Mouse (Mus musculus): ENCODE measurements around the gene Chuk. TPM values are rescaled to one million over a fixed set of nuclear protein-coding genes. Genes with fewer than 3 reads are reported as not detected.

The Chuk gene
- polyA plus RNA-seq, 1 experiment: 0.37 TPM

DNA sequence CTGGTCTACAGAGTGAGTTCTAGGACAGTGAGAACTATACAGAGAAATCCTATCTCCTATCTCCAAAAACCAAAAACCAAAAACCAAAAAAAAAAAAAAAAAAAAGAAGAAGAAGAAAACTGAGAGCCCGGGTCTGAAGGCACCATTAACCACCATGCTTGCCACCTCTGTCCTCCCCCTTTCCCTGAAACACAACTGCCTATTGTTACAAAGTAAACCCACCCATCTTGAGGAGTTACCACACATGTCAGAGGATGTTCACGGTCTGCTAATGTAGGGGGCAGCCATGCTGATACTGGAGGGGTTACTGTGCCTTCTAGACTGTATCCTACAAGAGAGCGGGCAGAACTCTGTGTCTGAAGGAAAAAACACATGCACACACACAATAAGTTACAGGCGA, 30.3 kb downstream of the Chuk start:
- Histone ChIP-seq H3K36me3 (ENCODE audit: control insufficient read depth) (peaks cover 80% of the 10 kb centered on the region), H3K27me3 (ENCODE audit: control insufficient read depth) (no peaks in the 10 kb centered on the region)
- no peak for TF ChIP-seq GATA1 (IDR thresholded peaks at IDR 0.05; ENCODE audit: low read length)

GRCm38 (mm10) chr19:44076457-44076856, 30.8 kb downstream of the Chuk start:
- no peak overlapping the region for H3K4me3 ChIP-seq (replicated peaks)
- H3K36me3 ChIP-seq (ENCODE audit: control insufficient read depth): peaks cover 76% of the 10 kb centered on the region
- TF ChIP-seq GATA1 (IDR thresholded peaks at IDR 0.05; ENCODE audit: low read length) (no peak), TAL1 (IDR thresholded peaks at IDR 0.05; ENCODE audit: low read length) (no peak)
- H3K9me3 ChIP-seq (ENCODE audit: control insufficient read depth, low read length): no peaks in the 10 kb centered on the region
- no peaks in the 10 kb centered on the region for H3K27me3 ChIP-seq (ENCODE audit: control insufficient read depth)
- H3K4me1 ChIP-seq (ENCODE audit: control insufficient read depth): peaks cover 3% of the 10 kb centered on the region

More for the DNA sequence above, 30.3 kb downstream of the Chuk start:
- Histone ChIP-seq H3K9me3 (ENCODE audit: control insufficient read depth, low read length) (no peaks in the 10 kb centered on the region), H3K4me3 (replicated peaks) (no peak overlapping the region), H3K4me1 (ENCODE audit: control insufficient read depth) (peaks cover 3% of the 10 kb centered on the region)

DNA sequence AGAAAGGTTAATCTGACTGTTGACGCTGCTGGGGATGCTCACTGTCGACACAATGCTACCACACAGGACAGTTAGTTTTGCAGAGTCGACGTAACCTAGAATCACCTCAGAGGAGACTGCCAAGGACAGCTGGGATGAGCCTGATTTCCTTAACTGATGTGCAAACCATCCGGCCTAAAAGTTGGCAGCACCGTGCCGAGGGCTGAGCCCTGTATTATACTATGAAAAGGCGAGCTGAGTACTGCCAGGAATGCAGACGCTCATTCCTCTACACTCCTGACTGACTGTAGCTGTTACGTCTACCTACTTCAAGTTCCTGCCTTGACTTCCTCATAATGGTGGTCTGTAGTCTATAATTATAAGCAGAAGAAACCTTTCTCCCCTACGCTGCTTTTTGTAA, 32.3 kb downstream of the Chuk start:
- Histone ChIP-seq H3K36me3 (ENCODE audit: control insufficient read depth) (peaks cover 74% of the 10 kb centered on the region), H3K9me3 (ENCODE audit: control insufficient read depth, low read length) (no peaks in the 10 kb centered on the region), H3K4me3 (replicated peaks) (no peak overlapping the region), H3K27me3 (ENCODE audit: control insufficient read depth) (no peaks in the 10 kb centered on the region), H3K4me1 (ENCODE audit: control insufficient read depth) (peaks cover 9% of the 10 kb centered on the region)
- no peak for TF ChIP-seq TAL1 (IDR thresholded peaks at IDR 0.05; ENCODE audit: low read length)
- TF ChIP-seq GATA1 (IDR thresholded peaks at IDR 0.05; ENCODE audit: low read length): no peak

DNA sequence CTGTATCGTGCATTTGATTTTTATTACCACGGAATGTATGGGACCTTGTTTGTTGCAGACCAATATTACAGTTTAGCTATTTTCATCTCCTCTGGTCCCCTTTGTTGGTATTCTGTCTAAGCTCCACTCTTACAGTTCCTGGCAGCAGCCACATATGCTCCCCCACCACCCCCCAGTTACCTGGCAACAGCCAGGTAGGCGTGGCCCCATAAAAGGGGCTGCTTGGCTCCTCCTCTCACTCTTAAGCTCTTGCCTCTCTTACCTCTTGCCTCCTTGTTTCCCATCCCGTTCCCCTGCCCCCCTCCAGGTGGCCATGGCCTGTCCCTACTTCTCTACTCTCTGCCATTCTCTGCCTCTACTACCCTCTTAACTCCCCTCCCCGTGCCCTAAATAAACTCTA, 36.1 kb downstream of the Chuk start:
- peaks cover 37% of the 10 kb centered on the region for H3K36me3 ChIP-seq (ENCODE audit: control insufficient read depth)
- TF ChIP-seq TAL1 (IDR thresholded peaks at IDR 0.05; ENCODE audit: low read length): no peak
- no peak for TF ChIP-seq GATA1 (IDR thresholded peaks at IDR 0.05; ENCODE audit: low read length)
- no peaks in the 10 kb centered on the region for H3K27me3 ChIP-seq (ENCODE audit: control insufficient read depth)
- H3K4me3 ChIP-seq (replicated peaks): no peak overlapping the region
- peaks cover 23% of the 10 kb centered on the region for H3K4me1 ChIP-seq (ENCODE audit: control insufficient read depth)
- H3K9me3 ChIP-seq (ENCODE audit: control insufficient read depth, low read length): no peaks in the 10 kb centered on the region

DNA sequence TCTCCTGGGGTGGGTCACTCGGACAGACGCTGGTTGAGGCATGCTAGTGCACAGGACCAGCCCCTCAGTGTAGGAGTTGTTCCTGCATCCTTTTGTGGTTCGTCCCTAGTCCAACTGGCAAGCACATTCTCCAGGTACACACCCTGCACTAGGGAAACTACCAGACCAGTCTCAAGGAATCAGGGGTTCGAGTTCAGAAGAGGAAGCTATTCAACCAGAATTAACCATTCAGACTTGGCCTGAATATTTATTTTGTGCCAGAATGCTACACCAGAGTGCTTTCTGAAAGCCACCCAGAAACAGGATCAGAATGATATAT, 37.4 kb downstream of the Chuk start:
- peaks cover 23% of the 10 kb centered on the region for H3K4me1 ChIP-seq (ENCODE audit: control insufficient read depth)
- peaks cover 24% of the 10 kb centered on the region for H3K36me3 ChIP-seq (ENCODE audit: control insufficient read depth)
- H3K4me3 ChIP-seq (replicated peaks): peak overlapping the region; percentile 75
- TF ChIP-seq TAL1 (IDR thresholded peaks at IDR 0.05; ENCODE audit: low read length): no peak
- no peak for TF ChIP-seq GATA1 (IDR thresholded peaks at IDR 0.05; ENCODE audit: low read length)
- no peaks in the 10 kb centered on the region for H3K9me3 ChIP-seq (ENCODE audit: control insufficient read depth, low read length)
- no peaks in the 10 kb centered on the region for H3K27me3 ChIP-seq (ENCODE audit: control insufficient read depth)

- Histone ChIP-seq H3K27me3 (ENCODE audit: control insufficient read depth) (no peaks in the 10 kb centered on the region), H3K4me1 (ENCODE audit: control insufficient read depth) (peaks cover 23% of the 10 kb centered on the region), H3K4me3 (replicated peaks) (peak within 1 kb of the TSS; percentile 75), H3K9me3 (ENCODE audit: control insufficient read depth, low read length) (no peaks in the 10 kb centered on the region), H3K36me3 (ENCODE audit: control insufficient read depth) (peaks cover 21% of the 10 kb centered on the region)
- TF ChIP-seq TAL1 (IDR thresholded peaks at IDR 0.05; ENCODE audit: low read length) (no peak), GATA1 (IDR thresholded peaks at IDR 0.05; ENCODE audit: low read length) (no peak)
These were observed 38.0 kb downstream of the Chuk start, which contains the start of gene Erlin1 for GRCm38 (mm10) chr19:44069121-44069913. Gene Erlin1 (minus strand): TSS chr19:44069785.

GRCm38 (mm10) chr19:44068232-44068631, 39.0 kb downstream of the Chuk start:
- no peak overlapping the region for H3K4me3 ChIP-seq (replicated peaks)
- TF ChIP-seq TAL1 (IDR thresholded peaks at IDR 0.05; ENCODE audit: low read length) (no peak), GATA1 (IDR thresholded peaks at IDR 0.05; ENCODE audit: low read length) (no peak)
- no peaks in the 10 kb centered on the region for H3K27me3 ChIP-seq (ENCODE audit: control insufficient read depth)
- no peaks in the 10 kb centered on the region for H3K9me3 ChIP-seq (ENCODE audit: control insufficient read depth, low read length)
- H3K36me3 ChIP-seq (ENCODE audit: control insufficient read depth): peaks cover 14% of the 10 kb centered on the region
- peaks cover 23% of the 10 kb centered on the region for H3K4me1 ChIP-seq (ENCODE audit: control insufficient read depth)

- Histone ChIP-seq H3K4me3 (replicated peaks) (no peak overlapping the region), H3K9me3 (ENCODE audit: control insufficient read depth, low read length) (no peaks in the 10 kb centered on the region), H3K36me3 (ENCODE audit: control insufficient read depth) (peaks cover 8% of the 10 kb centered on the region), H3K4me1 (ENCODE audit: control insufficient read depth) (peaks cover 23% of the 10 kb centered on the region), H3K27me3 (ENCODE audit: control insufficient read depth) (no peaks in the 10 kb centered on the region)
- TF ChIP-seq TAL1 (IDR thresholded peaks at IDR 0.05; ENCODE audit: low read length) (no peak), GATA1 (IDR thresholded peaks at IDR 0.05; ENCODE audit: low read length) (no peak)
These were observed 39.8 kb downstream of the Chuk start for GRCm38 (mm10) chr19:44067323-44068049.

GRCm38 (mm10) chr19:44064734-44065133, 42.5 kb downstream of the Chuk start:
- Histone ChIP-seq H3K4me3 (replicated peaks) (no peak overlapping the region), H3K27me3 (ENCODE audit: control insufficient read depth) (no peaks in the 10 kb centered on the region), H3K36me3 (ENCODE audit: control insufficient read depth) (peaks cover 7% of the 10 kb centered on the region), H3K9me3 (ENCODE audit: control insufficient read depth, low read length) (no peaks in the 10 kb centered on the region), H3K4me1 (ENCODE audit: control insufficient read depth) (peaks cover 14% of the 10 kb centered on the region)
- TF ChIP-seq TAL1 (IDR thresholded peaks at IDR 0.05; ENCODE audit: low read length) (no peak), GATA1 (IDR thresholded peaks at IDR 0.05; ENCODE audit: low read length) (no peak)
